Mouse (Mus musculus) brain, embryonic 14.5 days (tissue): ENCODE measurements around the gene Cacna1d.

Experiments
- CTCF ChIP-seq: fragments of 200-500 bp; IDR thresholded peaks from 2 replicates; pipeline ENCODE4 v1.5.1; 2012; ENCODE audit warnings: inconsistent platforms, mild to moderate bottlenecking, moderate library complexity, borderline replicate concordance; ENCODE audit not compliant: insufficient read depth, insufficient read length; ENCODE audit errors: extremely low read depth
- POLR2A ChIP-seq: fragments of 200-500 bp; IDR thresholded peaks from 2 replicates; pipeline ENCODE4 v1.6.1; 2012; ENCODE audit warnings: mild to moderate bottlenecking, inconsistent platforms, borderline replicate concordance; ENCODE audit not compliant: poor library complexity, insufficient read depth, insufficient read length, severe bottlenecking; ENCODE audit errors: extremely low read depth

GRCm38 (mm10) chr14:30530726-30531269 lies 39.5 kb upstream of the Cacna1d start:
- TF ChIP-seq CTCF (no peak), POLR2A (no peak)
